Mouse (Mus musculus) c-Kit-positive CD71-negative TER-119-negative erythroid progenitor cells, embryonic 14.5 days (primary cell): Measurements from ENCODE around the gene Stra6.
A peak's percentile ranks its signal among the peaks of the same experiment; 100 is the strongest.

Experiments used
- DNase-seq: peaks from one replicate; pipeline ENCODE4 v3.0.0-alpha.2; 2013; ENCODE audit warnings: low read depth

The Stra6 gene

DNA sequence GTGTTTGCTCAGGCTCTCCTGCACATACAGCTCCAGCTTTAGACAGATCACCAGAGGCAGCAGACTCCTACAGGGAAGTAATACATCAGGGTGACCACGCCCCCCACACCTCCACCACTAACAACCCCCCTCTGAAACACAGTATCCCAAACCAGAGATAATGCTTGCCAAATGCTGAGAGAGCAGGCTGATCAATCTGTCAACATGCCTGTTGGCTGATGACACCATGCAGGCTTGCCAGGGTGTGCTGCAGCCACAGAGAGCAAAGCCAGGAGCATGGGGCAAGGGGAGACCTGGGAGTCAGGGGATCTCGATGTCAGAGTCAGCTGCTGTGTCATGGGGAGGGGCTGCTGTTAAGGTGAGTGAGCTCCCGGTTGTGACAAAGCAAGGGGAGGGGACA is at the start of gene Stra6:
Stra6 (plus strand) TSS at position 258 of the 400 bp plus-strand sequence.
- DNase-seq: no peak

DNA sequence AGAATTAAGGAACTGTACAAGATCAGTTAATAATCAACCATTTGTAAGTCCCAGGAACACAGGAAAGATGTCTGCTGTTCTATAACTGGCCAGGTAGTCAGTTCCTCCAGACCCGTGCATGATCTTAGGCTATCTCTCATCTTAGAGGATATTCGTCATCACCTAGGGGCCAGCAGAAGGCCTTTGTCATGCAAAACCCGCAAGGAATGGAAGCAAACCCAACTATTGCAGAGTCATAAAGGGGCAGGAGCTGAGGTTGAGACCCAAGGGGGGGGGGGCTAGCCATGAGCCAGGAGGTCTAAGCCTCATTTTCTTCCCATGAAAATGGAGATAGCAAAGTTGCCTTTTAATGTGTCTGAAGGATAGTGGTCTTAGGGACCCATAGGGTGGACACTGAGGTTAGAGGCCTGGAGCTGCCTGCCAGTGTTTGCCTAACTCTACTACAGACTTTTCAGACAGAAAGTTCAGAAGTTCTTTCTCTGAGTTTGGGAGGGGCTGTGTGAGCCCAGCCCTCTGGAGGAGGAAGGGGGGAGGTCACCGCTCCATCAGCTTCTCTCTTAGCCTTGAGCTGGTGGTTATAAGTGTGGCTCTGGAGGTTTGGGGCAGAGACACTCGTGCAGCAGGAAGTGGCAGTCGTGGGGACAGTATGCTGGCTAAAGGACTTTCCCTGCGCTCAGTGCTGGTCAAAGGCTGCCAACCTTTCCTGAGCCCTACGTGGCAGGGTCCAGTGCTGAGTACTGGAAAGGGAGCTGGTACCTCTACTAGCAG is 49.0 kb upstream of the Stra6 start:
- DNase-seq: no peak

DNA sequence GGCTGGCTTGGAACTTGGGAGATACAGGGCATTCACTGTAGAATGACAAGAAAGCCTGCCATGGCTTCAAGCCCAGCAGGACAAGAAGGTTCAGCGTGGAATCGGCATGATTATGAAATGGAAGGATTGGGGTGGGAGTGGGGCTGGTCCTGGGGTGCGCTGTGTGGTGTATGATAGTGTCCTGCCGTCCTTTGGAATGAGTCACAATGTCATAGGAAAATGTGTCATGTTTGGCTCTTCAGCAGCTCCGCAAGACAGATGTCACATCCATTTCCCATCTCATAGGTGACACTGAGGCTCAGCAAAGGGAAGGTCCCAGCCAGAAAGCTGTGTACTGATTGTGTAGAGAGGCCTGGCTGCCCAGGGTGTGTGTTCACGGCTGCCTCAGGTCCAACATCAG is 47.7 kb upstream of the Stra6 start:
- no peak for DNase-seq

DNA sequence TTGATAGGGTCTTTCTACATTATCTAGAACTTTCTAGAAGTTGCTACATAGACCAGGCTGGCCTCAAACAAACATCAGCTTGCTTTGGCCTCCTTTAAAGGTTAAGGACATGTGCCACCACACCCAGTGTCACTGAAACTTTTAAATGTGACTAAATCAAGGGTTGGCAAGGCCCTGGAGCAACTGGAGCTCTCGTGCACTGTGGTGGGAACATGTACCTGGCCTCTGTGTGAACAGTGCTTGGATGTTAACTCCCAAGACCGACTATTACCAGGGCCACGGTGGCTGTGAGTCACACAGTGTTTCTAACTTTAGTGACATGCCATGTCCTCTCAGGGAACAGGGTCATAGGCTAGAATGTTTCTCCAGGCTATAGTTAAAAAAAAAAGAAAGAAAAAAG is 46.6 kb upstream of the Stra6 start:
- no peak for DNase-seq

DNA sequence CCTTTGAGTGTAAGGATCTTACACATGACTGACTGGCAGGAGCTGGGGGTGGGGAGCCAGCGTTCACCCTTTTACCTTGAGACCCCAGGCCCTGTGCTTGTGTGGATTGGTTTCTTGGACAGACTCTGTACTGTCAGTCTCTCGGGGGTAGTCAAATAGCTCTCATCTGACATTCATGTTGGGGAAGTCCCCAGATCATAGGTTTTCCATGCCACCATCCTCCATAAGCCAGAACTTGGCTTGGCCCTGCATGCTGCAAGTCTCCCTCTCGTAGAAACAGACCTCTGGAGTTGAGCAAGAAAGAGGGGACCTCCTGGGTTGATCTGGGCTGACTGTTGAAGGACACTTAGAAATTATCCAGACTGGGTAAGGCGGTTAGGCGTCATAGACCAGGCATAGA is 45.2 kb upstream of the Stra6 start:
- no peak for DNase-seq

DNA sequence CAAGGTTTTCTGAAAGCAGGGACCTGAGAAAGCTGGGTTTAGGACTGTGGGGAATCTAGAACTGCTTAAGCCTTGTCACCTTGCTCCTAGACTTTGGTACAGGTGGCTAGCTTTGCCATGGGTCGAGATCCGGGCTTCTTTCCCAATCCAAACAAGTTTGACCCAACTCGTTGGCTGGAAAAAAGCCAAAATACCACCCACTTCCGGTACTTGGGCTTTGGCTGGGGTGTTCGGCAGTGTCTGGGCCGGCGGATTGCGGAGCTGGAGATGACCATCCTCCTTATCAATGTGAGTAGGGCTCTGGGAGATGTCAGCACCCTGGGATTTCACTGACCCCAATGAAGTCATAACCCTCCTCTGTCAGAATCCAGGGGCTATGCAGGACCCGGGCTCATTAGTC is 37.6 kb upstream of the Stra6 start:
- no peak for DNase-seq

DNA sequence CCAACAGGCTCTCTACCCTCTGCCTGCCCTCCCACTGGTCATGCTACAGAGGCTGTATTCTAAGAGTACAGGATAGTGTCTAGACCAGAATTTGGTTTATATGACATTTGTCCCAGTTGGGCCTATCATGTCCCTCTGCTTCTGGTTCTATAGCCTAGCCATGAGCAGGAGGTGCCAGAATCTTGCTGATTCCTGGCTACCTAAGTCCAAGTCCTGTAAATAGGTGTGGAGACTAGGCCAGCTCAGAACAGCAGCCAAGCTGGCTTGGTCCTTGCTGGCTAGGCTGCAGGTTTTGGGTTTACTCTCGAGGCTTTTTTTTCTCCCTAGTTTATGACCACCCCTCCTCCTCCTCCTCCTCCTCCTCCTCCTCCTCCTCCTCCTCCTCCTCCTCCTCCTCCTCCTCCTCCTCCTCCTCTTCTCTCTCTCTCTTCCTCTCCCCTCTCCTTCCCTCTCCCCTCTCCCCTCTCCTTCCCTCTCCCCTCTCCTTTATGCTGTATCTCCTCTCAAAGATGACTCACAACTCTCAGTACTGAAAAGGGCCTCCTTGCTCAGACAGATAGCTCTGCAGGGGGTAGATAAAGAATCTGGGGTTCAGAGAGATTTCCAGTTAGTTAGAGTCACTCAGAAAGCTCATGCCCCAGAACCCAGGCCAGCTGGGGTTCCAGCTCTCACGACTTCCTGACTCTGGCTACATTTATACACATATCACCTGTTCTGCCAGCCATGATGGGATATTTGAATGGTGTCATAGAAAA is 36.0 kb upstream of the Stra6 start:
- no peak for DNase-seq

DNA sequence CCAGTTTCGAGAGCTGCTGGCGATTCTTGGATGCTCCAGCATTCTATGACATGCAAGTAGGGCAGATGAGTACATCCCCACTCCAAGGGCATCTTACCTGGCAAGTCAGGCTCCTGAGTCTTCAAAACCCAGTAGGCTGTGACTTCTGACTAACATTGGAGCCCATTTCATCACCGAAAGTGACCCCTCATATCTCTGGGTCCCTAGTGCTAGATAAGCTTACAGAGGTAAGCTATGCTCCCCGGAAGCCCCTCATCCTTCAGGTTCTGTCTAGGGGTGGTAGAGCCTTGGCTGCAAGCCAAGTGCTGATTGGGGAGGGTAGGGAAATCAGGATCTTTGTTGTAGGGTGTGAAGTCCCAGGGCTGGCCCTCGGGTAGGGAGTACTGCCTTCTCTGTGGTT is 34.7 kb upstream of the Stra6 start:
- no peak for DNase-seq

DNA sequence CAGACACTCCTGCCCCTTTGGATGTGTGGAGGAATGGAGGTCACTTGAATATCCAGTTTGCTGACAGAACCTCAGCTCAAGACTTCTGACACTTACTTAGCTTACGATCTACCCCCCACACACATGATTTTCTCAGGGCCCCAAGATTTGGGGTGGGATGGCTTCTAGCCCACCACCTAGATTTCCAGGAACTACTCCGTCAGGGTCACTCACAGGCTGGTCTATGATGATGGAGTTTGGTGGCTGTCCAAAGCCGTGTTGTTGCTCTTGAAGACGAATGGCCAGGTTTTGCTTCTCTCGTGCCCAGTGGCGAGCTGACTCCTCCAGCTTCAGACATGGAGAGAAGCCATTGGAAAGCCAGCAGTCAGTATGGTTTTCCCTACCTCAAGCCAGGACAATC is 34.0 kb upstream of the Stra6 start:
- DNase-seq: no peak

DNA sequence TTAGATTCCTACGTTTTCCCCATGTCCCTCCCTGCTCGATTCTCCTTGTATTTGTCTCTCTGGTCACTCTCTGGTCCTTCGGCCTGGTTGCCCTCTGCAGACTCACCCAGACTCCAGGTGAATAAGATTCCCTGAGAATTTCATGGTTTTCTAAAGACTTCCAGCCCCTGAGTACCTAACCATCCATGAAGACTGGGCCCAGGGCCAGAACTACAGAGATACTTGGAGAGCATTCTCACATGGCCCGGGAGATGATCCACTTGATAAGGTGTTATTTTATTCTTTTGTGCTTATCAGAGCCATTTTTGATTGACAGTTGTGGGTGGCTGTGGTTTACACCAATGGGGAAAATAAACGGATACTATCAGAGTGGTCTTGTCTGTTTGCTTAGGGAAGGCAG is 31.7 kb upstream of the Stra6 start:
- no peak for DNase-seq

DNA sequence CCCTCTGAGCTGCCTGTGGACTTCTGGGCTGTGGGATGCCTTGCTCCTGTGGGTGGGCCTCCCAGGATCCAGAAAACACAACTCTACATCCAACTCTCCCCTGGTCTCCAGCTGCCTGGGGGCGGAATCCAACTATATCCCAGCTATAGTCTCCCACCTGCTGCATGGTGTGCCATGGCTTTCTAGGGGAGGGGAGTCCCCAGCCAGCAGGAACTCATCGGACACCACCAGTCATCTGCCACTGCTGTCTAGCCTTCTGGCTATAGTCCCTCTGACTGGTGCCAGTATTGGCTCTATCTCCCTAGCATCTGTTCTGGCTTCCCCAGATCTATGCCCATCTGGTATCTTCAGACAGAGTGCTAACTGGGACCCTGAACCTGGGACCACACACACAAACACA is 28.1 kb upstream of the Stra6 start:
- no peak for DNase-seq

DNA sequence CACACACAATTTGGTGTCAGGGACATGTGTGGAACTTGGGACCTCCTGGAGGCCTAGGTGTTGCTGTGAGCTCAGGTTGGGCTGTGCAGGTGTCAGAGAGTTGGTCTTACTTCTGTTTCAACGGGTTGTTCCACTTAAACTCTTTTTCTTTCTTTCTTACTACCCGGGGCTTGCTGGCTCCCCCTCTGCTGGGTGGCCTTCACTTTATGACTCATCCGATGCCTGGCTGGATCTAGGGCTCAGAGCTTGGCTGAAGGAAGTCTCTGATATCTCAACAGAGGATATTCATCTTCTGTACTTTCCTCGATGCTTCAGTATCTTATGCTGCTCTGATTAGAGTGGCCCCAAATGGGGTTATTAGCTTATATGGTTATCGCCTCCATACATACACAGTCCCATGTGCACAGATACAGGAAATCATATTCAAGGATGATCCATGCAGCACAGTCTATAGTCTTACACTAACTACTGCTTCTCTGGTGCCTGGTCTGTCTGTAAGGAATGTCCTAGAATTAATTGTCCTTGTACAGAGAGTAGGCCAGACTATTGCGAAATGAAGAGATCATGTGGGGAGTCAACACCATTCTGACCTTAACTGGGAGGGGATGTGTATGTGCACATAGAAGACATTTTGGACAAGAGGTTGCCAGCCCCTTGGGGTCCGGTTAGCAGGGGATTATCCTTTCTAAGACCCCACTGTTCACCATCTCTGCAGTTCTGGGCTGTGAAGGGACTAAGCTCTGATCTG is 27.5 kb upstream of the Stra6 start:
- no peak for DNase-seq

DNA sequence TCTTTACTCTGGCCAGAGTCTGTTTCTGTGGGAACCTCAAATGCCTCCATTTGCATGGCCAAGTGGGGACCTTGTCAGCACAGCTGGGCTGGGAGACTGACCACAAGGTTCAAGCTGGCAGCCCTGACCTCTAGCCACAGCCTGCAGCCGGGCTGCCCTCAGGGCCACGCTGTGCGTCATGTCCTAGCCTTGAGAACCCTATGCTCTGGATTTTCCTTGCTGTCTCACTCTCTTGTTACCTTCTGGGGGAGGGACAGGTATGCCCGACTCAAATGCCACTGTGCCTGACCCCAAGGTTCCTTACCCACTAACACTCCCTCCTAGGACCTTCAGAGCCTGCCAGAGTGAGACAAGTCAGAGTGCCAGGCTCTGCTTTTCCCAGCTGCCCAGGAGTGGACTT is 26.6 kb upstream of the Stra6 start:
- DNase-seq: no peak

DNA sequence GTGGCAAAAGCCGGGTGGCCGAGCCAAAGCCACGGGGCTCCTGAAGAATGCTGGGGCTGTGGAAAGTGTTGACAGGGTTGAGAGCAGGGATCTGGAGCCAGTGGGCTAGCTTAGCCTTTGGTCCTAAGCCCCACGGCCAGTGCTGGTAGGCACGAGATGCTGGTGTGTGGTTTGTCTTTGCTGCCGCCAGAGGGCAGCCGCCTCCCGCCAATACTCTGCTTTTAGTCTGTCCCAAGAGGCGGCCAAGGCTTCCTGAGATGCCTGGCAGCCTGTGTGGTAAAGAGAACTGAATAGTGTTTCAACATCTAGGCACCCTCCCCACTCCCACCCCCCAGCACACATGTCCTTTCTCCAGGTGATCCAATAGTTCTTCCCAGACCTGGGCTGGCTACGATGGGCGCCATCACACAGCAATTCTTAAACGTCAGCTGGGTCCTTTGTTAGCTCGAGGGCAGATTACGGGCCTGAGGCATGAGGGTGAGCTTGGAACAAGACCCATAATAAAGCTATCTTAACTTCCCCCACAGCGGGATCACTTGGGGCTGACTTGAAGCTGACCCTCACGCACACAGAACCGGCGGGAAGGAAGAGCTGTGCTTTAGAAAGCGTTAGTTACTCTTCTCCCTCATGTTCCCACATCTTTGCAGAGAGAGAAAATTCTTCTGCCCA is 25.0 kb upstream of the Stra6 start:
- DNase-seq: peak; percentile 30

DNA sequence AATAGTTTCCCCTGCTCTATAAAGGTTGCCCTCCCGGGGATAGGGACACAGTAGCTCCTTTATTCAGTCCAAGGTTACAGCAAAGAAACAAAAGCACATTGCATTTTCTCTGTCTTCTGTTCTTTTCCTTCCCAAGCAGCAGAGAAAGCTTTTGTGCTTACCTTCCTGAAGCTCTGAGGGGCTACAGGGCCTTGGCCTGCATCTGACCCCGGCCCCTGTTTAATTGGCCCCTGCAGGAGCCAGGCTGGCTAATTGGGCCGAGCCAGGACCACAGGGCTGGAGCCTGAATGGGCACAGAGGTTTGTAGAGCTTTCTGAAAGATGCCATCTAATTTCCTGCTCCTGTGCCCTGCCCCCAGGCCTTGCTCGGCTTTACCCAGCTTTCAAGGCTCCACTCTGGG is 22.6 kb upstream of the Stra6 start:
- no peak for DNase-seq

DNA sequence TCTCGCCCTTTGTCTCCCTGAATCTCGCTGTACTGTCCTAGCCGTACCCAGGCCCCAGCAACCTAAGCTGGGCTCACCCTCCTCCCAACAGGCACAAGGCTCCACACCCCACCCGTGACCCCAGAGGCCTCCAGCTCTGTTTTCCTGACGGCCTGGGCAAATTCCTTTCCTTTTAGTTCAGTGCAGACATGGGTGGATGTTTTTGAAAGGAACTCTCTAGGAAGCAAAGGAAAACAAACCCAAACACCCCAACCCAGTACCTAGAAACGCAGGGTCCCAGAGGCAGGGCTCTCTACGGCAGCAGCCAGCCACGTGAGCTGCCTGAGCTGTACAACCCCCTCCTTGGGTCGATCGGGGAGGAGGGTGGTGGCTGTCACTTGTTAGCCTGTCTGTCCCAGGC is 21.2 kb upstream of the Stra6 start:
- DNase-seq: no peak

DNA sequence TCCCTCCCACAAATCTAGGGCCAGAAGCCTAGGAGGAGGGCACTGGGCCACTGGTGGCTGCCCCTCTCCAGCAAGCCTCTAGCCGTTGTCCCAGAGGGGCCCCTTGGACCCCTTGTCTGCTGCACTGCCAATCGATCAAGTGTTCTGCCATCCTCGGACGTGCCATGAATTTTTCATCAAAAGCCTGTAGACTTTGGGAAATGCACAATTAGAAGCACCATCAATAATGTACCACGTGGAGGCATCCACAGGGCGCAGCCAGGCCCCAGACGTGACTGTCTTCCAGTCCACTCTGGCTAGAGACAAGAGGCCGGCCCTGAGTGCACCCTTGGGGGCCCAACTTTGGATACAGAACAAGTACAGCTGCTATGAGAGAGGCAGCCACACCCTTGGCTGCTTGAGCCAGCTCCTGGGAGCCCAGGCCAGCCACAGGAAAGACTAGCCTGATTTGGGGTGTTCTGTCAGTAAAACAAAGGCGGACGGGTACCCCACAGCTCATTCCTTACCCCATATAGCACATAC is 20.0 kb upstream of the Stra6 start:
- DNase-seq: no peak

DNA sequence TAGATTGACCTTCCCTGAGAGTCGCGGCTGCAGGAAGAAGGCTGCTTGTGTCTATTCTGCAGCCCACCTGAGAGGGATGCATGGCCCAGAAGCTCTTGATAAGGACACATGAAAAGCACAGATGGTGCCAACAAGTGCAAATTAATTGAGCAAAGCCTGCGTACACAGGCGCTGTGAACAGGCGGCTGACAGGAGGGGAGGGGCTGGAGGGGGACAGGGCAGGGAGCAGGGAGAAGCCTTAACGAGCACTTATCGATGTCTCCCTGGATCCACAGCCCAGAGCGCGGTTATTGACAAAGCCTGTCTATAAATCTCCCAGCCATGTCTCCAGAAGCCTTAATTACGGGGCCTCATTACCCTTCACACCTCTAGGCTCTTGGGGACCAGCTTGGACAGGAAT is 18.8 kb upstream of the Stra6 start:
- DNase-seq: no peak

DNA sequence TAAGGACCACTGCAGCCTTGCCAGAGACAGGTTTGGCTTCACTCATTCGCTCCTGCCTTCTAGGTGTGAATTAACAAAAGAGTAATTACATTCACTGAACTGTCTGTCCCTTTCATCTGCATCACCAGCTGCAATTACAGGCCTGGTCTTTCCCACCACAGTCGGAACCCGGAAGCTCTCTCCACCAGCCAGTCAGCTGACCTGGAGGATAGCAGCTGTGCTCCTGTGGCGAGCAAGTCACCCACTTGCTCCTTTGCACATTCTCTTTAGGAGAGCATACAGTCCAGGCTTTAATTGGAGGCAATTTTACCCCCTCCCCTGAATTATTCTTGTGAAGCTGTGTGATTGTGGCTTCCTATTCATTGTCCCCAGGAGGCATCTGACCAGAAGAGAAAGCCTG is 17.9 kb upstream of the Stra6 start:
- DNase-seq: no peak

DNA sequence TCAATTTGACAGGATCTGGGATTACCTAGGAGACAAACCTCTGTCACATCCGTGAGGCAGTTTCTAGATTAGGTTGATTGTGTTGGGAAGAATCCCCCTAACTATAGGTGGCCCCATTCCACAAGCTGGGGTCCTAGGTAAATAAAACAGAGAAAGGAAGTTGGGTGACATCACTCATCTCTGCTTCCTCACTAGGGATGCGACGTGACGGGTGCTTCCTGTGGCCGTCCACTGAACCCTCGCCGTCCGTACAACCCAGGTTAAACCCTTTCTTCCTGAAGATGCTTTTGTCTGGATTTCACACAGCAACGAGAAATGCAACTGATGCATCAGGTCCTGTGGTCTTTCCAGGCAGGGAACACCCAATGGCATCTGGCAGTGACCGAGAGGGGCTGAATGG is 16.5 kb upstream of the Stra6 start:
- no peak for DNase-seq

DNA sequence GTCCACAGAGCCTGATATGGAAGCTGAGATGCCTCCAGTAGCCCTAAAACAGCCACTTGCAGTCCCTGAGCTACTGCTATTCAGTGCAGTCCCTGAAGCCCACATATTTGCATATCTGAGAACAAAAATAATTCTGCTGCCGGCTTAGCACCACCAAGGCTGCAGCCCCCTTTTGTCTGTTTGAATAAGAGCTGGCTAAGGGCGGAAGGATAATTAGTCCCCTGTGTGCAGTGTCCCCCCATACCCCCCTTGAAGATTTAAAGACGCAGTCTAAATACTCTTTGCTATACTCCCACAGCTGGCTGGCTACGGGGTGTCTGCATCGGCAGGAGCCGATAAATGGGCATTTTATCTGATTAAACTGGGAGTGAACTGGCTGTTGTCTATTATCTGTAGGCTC is 15.0 kb upstream of the Stra6 start:
- DNase-seq: no peak

DNA sequence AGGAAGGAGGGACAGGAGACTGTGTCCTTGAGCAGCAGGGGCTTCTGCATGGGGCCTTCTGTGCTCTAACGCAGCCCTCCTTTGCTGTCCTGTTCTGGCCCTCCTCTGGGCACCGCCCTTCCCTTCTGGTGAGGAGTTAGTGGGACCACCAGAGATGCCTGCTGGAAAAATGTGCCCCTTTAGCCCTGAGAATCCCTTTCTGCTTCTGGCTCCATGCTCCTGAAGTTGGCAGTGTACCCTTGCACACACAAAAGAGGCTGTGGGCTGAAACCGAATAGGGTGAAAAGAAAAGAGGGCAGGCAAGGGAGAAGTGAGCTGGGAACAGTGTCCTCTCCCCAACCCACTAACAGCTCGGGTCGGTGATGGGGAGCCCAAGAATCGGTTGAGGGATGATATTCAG is 14.4 kb upstream of the Stra6 start:
- no peak for DNase-seq
